Mouse (Mus musculus): ENCODE data around the gene Cul1.

The Cul1 gene

DNA sequence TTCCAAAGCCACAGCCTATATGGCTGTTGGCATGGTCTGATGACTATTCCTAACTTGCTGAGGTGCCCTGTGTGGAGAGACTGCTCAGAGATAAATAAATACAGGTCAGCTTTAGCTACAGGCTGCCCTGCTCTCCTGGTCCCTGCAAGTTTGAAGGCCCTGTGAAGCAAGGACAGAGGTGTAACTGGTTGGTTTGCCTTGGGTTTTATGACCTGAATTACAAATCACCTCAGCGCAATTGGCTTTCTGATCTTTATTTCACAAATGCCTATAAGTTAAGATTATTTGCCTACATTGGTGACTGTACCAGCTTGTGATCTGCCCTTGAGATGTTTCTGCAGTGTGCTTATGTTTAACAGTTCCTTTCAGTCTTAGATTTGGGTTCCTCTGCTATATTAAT is 28.8 kb downstream of the Cul1 start:
- DNase-seq = no peak

DNA sequence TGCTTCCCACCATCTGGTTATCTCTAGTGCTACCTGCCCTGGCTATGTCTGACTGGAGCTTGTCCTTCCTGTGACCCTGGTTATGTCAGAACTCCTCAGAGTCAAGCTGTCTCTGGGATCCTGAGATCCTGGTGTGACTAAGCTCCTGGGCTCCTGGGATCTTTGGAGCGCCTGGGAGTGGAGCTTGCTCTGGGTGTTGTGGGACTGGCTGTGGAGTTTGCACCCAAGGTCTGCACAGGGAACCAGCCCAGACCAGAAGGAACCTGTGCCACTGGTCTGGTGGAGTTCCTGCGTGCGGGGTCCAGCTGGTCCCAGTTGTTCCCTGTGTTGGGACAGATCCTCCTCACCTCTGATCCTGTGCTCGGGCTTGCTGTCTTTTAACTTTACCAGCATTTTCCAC is 41.4 kb downstream of the Cul1 start:
- DNase-seq = peak; percentile 29

DNA sequence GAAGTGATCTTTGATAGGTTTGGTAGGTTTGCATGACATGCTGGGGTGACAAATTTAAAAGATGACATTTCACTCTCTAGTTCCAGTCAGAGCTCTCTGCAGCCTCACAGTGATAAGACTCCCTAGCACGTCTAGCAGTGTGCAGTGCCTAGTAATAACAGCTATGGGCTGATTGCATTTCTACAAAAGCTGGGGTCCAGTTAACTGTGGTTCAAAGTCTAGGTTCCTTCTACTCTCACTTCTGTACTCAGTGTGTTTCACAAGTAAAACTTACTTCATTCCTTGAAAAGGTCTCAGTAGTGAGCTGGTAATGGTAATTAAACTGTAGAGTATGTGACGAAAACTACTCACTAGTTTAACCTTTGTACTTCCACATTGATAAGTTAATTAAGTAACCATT is 66.8 kb downstream of the Cul1 start:
- no peak for DNase-seq

DNA sequence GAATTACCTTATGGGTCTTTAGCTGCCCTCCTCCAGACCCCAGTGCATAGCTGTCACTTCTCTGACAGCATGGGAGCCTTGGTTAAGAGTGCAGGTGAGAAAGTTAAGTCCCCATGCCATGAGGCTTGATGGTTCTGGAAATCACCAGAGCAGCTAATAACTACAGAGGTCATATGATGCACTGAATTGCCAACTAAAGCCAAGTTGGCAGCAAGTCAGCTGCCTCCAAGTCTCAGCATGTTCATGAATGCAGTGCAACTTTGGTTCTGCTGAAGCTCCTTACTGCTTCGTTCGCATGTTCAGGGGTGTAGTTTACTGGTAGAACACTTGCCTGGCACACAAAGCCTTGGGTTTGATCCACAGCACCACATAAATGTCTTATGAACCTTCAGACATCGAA is 69.2 kb downstream of the Cul1 start:
- DNase-seq = peak; percentile 30

DNA sequence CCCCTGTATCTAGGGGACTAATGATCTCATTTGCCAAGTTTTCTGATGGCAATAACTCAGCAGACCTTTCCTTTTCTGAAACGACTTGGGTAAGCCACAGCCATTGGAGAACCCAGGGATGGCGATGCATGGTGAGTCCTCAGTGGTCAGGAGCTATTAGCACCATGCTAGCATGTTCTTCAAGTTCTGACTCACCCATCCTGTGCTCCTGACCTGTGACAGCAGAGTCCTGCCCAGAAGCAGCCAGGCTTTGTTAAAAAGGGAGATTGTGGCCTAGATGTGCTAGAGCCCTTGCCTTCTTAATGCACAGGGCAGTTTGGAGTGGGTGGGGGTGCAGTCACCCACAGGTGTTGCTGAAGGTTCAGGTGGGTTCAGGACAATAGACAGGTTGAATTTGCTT is 71.8 kb downstream of the Cul1 start:
- no peak for DNase-seq

DNA sequence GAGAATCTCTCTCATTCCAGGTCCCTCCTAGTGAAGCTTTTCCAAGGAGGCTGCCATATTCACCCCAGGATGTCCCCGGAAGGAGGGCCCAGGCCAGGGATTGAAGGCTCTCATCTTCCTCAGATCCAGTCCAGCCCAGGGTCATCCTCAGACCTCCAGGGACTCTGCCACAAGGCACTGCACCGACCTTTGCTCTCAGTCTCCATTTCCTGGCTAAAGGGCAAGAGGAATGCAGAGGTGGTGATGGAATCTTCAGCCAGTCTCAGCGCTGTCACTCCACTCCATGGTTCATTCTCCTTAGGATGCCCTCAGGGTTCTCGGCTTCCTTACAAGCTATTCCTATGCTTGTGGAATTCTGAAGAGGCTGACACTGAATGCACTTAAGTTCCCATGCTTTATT is 73.2 kb downstream of the Cul1 start:
- no peak for DNase-seq

DNA sequence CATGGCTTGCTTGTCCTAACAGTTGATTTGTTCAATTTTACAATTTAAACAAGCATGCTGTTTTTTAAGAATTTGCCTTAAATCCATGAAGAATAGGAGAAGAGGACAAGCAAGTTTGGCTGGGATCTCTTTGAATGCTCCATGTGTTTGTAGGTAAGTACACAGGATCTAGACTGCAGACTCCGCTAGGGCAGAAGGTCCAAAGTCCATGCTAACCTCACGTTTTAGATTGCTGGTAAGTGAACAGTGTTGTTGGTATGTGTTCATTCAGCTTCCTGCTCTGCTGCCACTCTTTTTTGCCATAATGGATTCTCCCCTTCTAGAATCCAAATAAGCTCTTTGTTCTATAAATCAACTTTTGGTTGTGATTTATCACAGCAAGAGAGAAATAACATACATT is 73.9 kb downstream of the Cul1 start:
- no peak for DNase-seq

DNA sequence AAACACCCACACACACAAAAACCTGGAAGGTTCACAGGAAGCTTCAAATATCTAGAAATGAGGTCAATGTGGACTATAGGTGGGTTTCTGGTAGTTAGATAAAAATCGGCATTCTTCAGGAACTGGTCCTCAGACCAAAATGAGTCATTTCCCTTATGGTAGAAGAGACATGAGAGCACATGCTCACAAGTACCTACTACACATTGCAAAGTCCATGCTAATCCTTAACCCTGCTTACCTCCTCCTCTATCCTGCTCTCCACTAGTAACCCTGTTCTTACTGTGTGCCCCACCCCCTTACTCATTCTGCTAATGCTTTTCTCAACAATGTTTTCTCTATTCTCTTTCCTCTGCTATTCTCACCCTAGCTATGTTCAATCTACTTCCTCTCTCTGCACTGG is 74.5 kb downstream of the Cul1 start:
- no peak for DNase-seq

DNA sequence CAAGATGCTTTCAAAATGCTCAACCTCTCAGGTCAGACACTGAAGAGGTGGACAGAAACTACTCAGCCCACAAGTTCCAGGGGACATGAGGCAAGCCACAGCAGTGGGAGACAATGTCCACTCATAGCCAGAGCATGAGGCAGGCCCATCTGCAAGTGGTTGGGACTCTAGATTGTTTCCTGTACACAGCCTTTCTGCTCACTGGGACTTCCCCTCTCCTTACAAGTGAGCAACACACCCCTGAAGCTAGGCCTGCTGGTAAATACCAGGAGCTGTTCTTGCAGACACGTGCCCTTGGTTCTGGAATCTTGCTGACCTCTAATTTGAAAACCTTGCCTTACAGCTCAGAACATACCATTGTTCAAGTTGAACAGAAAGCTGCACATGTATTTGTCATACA is 79.3 kb downstream of the Cul1 start:
- no peak for DNase-seq

DNA sequence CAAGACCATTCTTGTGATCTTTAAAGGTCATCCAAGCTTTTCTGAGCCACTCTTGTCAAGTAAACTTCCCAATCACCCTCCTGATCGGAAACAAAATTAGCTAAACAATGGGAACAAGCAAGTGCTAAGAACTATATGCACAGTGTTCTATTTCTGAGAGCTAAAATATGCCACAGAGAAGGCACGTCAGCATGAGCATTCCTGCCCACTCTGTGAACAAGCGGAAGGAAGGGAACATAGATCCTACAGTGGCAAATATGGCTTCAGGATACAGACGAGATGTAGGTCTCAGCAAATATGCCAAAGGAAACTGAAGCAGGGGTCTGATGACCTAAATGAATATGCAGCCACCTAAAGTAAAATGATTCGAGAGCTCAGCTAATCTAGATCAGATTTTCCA is 82.1 kb downstream of the Cul1 start:
- DNase-seq = no peak

DNA sequence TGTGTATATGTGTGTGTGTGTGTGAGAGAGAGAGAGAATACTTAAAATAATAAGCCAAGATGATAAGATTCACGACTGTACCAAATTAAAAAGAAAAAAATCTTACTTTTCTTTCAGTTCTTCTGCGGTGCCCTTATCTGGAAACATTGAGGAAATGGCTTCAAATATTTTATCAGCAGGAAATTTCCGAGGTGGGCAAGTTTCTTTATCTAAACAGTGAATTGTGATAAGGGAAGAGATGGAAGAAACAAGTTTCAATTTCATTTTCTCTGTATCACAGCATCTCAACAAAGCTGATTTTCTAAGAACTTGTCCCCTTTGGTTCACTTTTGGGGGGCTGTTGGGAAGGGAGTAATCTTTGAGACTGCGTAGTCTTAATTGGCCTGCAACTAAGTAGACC is 99.1 kb downstream of the Cul1 start:
- no peak for DNase-seq

DNA sequence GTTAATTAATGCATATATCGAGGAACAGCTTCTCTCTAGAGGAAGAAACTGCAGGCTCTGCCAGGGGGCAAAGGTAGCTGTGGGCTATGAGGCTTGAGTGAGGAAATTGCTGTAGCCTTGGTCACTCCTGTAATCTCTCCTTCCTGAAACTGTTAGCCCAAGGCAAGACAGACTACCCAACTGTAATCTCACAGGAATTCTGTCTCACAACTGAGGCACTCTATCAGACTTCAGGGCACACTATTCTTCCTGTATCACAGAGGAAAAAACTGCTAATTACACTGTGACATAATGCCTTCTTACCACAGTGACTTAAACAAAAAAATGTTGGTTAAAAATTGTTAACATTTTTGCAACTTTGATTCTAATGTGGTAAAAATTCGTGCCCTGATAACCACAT is 106.1 kb downstream of the Cul1 start:
- peak; percentile 4 for DNase-seq

DNA sequence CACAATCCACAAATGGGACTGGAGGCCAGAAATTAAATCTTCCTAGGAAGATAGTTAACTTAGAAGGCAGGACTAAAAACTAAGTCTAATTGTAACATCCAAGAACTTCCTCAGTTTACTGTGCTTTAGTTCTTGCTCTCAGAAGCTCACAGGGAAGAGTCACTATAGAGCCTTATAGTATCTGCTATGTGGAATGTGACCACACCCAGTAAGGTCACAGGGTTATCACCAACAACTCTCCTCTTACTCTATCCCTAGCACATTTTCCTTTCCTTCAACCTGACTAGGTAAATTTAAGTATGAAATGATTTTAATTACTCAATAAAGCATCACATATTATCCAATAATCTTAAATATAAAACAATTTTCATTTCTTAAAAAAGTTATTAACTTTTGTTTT is 107.2 kb downstream of the Cul1 start:
- no peak for DNase-seq

DNA sequence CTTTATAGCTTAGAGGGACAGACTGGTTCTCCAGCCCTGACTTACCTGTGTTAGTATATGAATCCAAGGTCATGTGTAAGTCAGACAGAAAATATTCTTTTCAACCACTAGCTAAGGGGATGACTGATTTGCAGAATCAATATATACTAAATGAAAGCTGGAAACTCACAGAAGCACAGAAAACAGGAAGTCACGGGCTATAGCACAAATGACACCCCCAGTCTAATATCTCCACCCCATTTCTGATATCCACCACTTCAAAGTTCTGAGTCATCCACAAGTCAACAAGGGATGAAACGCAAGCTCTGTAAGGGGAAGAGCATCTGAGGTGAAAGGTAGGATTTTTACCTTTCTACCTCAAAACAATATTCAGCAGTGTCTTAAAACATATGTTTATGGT is 107.6 kb downstream of the Cul1 start:
- no peak for DNase-seq

DNA sequence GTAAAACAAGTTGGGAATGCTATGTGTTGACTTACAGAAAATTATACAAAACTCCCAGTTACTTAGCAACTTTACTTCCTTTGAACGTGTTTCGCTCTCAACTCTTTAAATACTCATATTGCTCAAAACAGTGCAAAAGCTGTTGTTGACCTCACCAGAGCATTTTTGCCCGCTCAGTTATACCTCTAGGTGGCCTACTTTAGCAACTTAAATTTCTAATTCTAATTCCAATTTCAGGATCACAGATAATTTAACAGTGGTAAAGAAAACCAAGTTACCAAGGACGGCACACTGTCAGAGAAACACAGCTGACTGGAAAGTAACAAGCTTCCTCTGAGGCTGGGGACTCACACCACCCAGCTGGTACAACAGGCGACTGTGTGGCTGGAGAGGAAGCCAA is 108.2 kb downstream of the Cul1 start:
- DNase-seq = no peak

DNA sequence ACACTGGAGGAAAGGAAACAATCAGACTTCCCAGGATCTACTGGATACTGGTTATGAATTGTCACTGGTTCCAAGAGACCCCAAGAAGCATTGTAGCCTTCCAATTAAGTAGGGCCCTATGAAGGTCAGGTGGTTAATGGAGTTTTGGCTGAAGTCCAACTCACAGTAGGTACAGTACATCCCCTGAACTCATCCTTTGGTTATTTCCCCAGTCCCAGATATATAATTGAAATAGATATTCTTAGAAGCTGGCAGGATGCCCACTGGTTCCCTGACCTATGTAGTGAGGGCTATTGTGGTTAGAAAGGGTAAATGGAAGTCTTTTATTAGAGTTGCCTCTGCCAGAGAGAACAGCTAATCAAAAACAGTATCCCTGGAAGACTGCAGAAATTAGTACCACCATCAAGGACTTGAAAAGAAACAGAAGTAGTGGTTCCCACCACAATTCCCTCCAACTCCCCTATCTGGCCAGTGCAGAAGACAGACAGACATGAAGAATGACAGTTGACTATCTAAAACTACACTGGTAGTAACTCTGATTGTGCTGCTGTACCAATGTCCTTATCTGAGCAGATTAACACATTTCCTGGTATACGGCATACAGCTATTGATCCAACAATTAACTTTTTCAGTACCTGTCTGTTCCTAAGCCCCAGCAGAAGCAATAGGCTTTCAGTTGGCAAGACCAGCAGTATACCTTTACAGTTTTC is 112.3 kb downstream of the Cul1 start:
- DNase-seq = no peak

DNA sequence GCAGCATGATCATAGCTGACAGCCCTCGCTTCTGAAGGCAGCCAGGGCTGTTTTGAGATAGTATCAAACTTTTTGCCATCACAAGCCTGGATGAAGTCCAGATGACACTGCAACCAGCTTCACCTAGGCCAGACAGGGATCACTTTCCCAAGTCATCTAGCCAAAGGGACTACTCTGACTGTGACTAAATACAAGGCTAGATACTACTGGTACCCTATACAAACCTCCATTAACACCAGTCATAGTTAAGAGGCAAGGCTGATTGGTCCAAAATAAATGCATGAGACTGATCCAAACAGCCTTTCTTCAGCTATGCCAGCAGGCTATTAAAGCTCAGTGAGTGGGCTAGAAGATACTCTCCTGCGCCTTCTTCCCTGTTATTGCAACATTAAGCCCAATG is 119.7 kb downstream of the Cul1 start:
- no peak for DNase-seq

All from kidney, adult 11 months (tissue).